Mouse (Mus musculus): ENCODE measurements around the gene Rbm4b. TPM values are rescaled to one million over a fixed set of nuclear protein-coding genes. Genes with fewer than 3 reads are reported as not detected.

Gene Rbm4b
- polyA plus RNA-seq (2016; fragmentation: Nextera tagmentation; extraction: Ambion mirVana), result 162 and 168 TPM in 2 replicates

DNA sequence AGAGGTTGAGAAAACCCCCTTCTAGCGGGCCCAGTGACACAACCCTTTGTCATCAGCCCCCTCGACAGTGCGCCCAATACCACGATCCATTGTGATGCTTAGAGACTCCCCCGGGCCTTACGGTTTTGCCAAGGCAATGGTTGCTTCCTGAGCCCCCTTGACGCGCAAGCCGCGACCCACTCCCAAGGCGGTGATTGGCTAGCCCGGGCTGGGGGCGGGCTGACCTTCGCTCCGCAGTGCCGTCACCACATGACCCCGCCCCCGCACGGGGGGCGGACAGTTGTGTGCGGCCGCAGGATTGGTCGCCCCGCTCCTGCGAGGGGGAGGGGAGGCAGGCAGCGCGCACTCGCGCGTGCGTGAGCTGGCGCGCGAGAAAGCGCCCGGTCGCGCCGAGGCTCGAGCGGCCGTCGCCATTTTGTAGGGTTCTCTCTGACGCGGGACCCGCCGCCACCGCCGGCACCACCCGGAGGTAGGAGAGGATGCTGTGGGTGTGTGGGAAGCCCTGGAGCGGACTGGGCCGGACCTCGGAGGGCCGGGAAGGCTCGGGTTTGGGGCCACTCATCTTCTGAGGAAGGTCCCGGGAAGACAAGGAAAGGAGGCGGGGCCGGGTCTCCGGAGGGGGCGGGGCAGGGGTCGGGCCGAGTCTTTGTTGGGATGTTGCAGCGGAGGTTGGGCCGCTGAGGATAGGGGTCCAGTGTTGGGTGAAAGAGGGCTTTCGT, at the start of gene Rbm4b:
Gene Rbm4b, plus strand, starts transcription at position 305 of the 719 bp plus-strand sequence.
- under 1% methylated on average over 65 of the region's 65 CpGs for WGBS
- Histone ChIP-seq H3K4me3 (peak within 1 kb of the TSS; percentile 69), H3K9me3 (no peaks in the 10 kb centered on the region), H3K27me3 (no peaks in the 10 kb centered on the region), H3K4me1 (peaks cover 27% of the 10 kb centered on the region), H3K36me3 (peaks cover 37% of the 10 kb centered on the region), H3K9ac (replicated peaks) (peak within 1 kb of the TSS; percentile 84), H3K4me2 (replicated peaks) (peak within 1 kb of the TSS; percentile 75), H3K27ac (replicated peaks) (peak within 1 kb of the TSS; percentile 97)
- peak; percentile 97 for ATAC-seq (ENCODE audit: low FRiP score, low read depth)

DNA sequence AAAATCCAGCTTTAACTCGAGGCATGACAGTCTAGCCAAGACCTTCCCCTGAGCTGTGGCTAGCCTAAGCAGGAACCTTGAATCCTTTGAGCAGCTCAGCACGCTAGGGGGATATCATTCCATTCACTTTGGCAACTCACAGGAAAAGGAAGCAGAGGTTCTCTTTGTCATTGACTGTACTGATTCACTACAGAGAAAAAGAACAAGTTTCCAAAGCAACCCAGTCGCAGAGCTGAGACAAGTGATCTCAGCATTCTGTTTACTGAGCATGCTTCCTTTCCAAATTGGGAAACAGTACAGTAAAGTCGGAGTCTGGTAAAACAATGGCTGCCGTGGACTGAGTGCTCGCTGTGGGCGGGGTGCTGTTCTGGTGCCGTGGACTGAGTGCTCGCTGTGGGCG, 47.5 kb upstream of the Rbm4b start:
- no peak overlapping the region for H3K4me3 ChIP-seq
- no peak overlapping the region for H3K27ac ChIP-seq (replicated peaks)
- H3K4me1 ChIP-seq, result peaks cover 20% of the 10 kb centered on the region
- no peaks in the 10 kb centered on the region for H3K36me3 ChIP-seq
- H3K4me2 ChIP-seq (replicated peaks), result no peak overlapping the region
- peaks cover 36% of the 10 kb centered on the region for H3K27me3 ChIP-seq
- no peaks in the 10 kb centered on the region for H3K9me3 ChIP-seq
- no peak overlapping the region for H3K9ac ChIP-seq (replicated peaks)
- 83% methylated on average over 10 of the region's 10 CpGs for WGBS
- no peak for ATAC-seq (ENCODE audit: low FRiP score, low read depth)

DNA sequence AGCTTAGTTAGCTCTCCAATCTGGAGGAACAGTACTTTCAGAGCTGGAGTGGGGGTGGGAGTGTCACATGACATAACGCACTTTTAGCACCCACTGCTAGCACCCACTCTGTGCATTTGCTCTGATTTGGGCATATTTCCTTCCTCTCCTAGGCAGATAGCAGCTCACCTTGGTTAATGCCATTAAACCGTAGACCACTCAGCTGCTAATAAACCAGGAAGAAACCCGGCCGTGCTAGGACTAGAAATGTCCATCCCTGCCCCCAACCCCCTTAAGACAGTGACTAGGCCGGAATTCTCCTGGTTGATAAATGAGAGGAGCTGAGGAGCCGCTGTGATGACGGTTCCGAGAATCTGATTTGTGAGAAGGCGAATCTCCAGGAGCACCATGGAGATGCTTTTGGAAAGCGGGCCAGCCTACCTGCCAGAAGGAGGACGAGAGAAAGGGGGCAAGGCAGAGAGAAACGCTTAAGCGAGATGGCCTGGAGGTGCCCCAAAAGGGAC, 45.1 kb upstream of the Rbm4b start, which contains the start of gene Sptbn2:
Gene Sptbn2, plus strand, starts transcription at position 70 of the 503 bp plus-strand sequence.
- Histone ChIP-seq H3K4me3 (peak within 1 kb of the TSS; percentile 71), H3K27ac (replicated peaks) (peak within 1 kb of the TSS; percentile 93), H3K4me2 (replicated peaks) (peak within 1 kb of the TSS; percentile 74), H3K27me3 (peaks cover 33% of the 10 kb centered on the region), H3K4me1 (peaks cover 33% of the 10 kb centered on the region), H3K9ac (replicated peaks) (peak within 1 kb of the TSS; percentile 86), H3K9me3 (no peaks in the 10 kb centered on the region), H3K36me3 (no peaks in the 10 kb centered on the region)
- WGBS, result 11% methylated on average over 13 of the region's 13 CpGs
- no peak for ATAC-seq (ENCODE audit: low FRiP score, low read depth)

DNA sequence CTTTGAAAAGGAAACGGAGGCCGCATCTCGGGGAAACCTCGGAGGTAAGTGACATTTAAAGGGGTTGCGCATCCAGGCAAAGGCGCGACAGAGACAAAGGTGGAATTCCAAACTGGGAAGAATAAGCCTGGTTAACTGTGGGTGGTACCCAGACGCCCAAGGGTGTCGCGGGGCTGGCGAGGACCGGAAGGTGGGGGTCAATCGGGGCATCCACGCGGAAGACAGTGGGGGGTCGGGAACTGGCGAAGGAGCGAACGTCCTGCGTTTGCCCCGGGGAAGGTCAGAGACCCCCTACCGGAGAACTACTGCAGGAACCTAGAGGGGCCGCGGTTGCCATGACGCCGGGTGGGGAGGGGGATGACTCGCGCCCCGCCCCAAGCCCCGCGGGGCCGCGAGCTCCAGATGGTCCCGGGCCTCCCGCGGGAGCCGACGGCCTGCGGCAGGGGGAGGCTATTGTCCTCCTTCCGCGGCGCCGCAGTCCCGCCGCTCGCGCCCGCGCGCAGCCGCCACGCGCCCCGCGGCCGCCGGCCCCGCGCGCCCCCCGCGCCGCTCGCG, 44.6 kb upstream of the Rbm4b start:
- H3K36me3 ChIP-seq, result no peaks in the 10 kb centered on the region
- H3K9ac ChIP-seq (replicated peaks), result peak overlapping the region; percentile 86
- peaks cover 33% of the 10 kb centered on the region for H3K27me3 ChIP-seq
- H3K4me2 ChIP-seq (replicated peaks), result peak overlapping the region; percentile 74
- no peaks in the 10 kb centered on the region for H3K9me3 ChIP-seq
- H3K27ac ChIP-seq (replicated peaks), result peak overlapping the region; percentile 93
- WGBS, result under 1% methylated on average over 26 of the region's 65 CpGs
- peaks cover 33% of the 10 kb centered on the region for H3K4me1 ChIP-seq
- peak overlapping the region; percentile 71 for H3K4me3 ChIP-seq
- ATAC-seq (ENCODE audit: low FRiP score, low read depth), result peak; percentile 83

DNA sequence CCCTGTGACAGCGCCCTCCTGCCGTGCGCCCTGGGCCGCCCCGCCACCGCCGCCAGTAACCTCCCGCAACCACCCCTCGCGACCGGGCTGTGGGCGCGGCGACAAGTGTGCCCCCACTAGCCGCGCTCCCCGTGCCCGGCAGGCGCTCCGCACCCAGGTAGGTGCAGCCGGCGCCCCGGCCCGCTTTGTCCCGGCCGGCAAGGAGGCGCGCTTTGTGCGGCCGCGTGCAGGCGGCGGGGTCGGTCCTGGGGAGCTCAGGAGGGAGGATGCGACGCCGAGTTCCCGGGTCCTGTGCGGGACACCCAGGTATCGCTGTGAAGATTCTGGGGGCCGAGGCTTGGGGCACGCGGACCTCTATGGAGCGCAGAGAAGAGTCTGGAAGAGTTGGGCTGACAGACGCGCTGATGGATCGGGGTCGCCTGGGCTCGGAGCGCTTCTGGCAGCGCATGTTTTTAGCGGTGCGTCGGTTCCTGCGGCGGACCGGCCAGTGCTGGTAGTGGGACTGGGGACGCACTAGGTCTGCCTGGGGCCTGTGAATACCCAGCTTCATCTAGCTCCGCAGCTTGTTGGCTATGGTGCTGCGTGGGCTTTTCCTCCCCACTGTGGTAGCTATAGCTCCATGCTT, 44.0 kb upstream of the Rbm4b start:
- whole genome bisulfite sequencing, result under 1% methylated on average over 53 of the region's 60 CpGs
- H3K36me3 ChIP-seq, result peaks cover 3% of the 10 kb centered on the region; the same call in 1 of the 2 replicates
- peaks cover 33% of the 10 kb centered on the region for H3K27me3 ChIP-seq

DNA sequence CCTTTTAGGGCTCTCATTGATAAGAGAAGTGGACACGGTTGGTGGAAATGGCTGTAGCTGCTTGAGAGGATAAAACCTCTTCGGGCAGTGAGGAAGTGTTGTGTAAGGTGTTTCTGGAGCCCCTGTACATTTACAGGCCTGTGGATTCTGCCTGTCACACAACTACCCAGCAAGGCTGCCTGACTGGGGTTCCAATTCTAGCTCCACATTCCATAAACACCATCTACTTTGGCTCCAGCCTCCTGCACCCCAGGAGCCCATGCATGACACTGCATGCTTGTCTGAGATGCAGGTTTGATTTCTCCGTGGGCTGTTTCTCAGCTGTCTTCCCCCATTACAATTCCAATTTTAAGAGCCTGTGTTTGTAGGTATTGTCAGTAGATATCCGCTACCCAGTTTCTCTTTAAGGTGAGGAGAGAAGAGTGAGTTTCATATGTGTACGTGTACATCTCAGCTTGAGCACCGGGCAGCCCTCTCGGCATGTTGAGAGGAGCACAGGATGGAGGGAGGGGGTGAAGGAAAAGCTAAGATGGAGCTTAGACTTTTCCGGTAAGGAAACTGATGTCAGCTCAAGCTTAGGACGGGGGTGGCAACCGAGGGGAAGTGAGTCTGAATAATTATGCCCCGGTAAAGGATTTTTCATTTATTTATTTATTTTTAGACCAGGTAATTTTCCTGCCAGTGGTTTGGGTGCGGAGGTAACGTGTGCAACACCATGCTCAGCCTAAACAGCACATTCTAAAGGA, 43.3 kb upstream of the Rbm4b start:
- no peaks in the 10 kb centered on the region for H3K9me3 ChIP-seq
- ATAC-seq (ENCODE audit: low FRiP score, low read depth), result no peak
- H3K4me3 ChIP-seq, result peak overlapping the region; percentile 71
- H3K9ac ChIP-seq (replicated peaks), result peak overlapping the region; percentile 86
- peak overlapping the region; percentile 93 for H3K27ac ChIP-seq (replicated peaks)
- peaks cover 3% of the 10 kb centered on the region; the same call in 1 of the 2 replicates for H3K36me3 ChIP-seq
- 30% methylated on average over 13 of the region's 13 CpGs for WGBS
- peaks cover 33% of the 10 kb centered on the region for H3K4me1 ChIP-seq
- H3K27me3 ChIP-seq, result peaks cover 30% of the 10 kb centered on the region
- peak overlapping the region; percentile 74 for H3K4me2 ChIP-seq (replicated peaks)

More for the DNA sequence above, 44.0 kb upstream of the Rbm4b start:
- peak overlapping the region; percentile 71 for H3K4me3 ChIP-seq
- peak overlapping the region; percentile 74 for H3K4me2 ChIP-seq (replicated peaks)
- peaks cover 33% of the 10 kb centered on the region for H3K4me1 ChIP-seq
- H3K9me3 ChIP-seq, result no peaks in the 10 kb centered on the region
- peak overlapping the region; percentile 93 for H3K27ac ChIP-seq (replicated peaks)
- ATAC-seq (ENCODE audit: low FRiP score, low read depth), result peak; percentile 67
- peak overlapping the region; percentile 86 for H3K9ac ChIP-seq (replicated peaks)

DNA sequence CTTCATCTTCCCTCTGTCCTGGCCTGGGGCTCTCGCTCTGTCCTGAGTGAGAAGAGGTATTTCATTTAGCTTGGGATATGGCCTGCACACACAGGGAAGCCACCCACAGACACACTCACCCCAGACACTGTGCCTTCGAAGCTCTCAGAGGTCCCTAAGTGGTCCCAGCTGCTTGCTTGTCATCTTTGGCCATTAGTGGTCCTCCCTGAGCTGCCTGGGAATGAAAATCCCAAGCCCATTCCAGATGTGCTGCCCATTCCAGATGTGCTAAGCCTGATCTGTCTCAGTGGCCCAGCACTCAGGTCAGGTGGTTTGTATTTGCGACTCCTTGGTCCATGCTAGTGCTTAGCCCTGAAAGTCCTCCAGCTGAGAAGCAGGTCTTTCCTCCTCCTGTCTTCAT, 42.4 kb upstream of the Rbm4b start:
- peaks cover 27% of the 10 kb centered on the region for H3K27me3 ChIP-seq

DNA sequence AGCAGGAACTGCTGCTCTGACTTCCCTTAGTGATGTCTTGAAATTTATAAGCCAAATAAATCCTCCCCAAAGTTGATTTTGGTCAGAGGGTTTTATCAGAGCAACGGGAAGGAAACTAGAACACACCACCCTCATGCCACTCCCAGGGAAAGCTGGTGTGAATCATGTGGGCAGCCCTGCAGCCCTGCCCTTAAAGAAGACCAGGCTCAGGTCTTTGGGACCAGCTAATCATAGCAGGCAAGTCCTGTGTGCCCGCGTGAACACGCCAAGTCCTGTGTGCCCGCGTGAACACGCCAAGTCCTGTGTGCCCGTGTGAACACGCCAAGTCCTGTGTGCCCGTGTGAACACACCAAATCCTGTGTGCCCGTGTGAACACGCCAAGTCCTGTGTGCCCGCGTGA, 39.5 kb upstream of the Rbm4b start:
- ATAC-seq (ENCODE audit: low FRiP score, low read depth), result no peak
- H3K4me2 ChIP-seq (replicated peaks), result no peak overlapping the region
- WGBS, result 97% methylated on average over 14 of the region's 14 CpGs
- no peak overlapping the region for H3K4me3 ChIP-seq
- peaks cover 50% of the 10 kb centered on the region for H3K4me1 ChIP-seq
- H3K36me3 ChIP-seq, result peaks cover 27% of the 10 kb centered on the region
- H3K9ac ChIP-seq (replicated peaks), result no peak overlapping the region
- H3K27me3 ChIP-seq, result peaks cover 24% of the 10 kb centered on the region
- no peaks in the 10 kb centered on the region for H3K9me3 ChIP-seq
- no peak overlapping the region for H3K27ac ChIP-seq (replicated peaks)

More for the DNA sequence above, 42.4 kb upstream of the Rbm4b start:
- Histone ChIP-seq H3K9ac (replicated peaks) (peak overlapping the region; percentile 86; the same call in 1 of the 2 replicates), H3K4me2 (replicated peaks) (peak overlapping the region; percentile 74), H3K9me3 (no peaks in the 10 kb centered on the region), H3K4me1 (peaks cover 40% of the 10 kb centered on the region), H3K36me3 (peaks cover 3% of the 10 kb centered on the region; the same call in 1 of the 2 replicates), H3K27ac (replicated peaks) (no peak overlapping the region), H3K4me3 (peak overlapping the region; percentile 71)
- ATAC-seq (ENCODE audit: low FRiP score, low read depth), result no peak
- 55% methylated on average over 3 of the region's 3 CpGs for WGBS

DNA sequence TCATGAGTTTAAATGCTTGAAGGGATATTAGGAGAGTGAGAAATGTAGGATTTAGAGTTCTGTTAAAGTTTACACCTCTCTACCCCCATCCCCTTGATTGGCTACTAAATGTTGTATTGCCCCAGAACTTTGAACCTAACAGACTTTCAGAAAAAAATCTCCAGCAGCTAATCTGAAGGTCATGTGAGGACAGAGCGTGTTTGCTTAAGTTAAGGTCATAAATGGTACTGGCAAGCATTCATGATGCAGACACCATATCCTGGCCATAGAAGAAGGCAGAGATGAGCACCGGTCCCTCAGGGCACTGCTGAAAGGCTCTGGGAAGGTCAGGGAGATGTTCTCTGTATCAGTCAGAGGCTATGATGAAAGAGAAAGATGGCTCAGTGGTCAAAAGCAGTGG, 39.0 kb upstream of the Rbm4b start:
- Histone ChIP-seq H3K9me3 (no peaks in the 10 kb centered on the region), H3K4me1 (peaks cover 50% of the 10 kb centered on the region), H3K4me2 (replicated peaks) (no peak overlapping the region), H3K36me3 (peaks cover 31% of the 10 kb centered on the region), H3K27me3 (peaks cover 24% of the 10 kb centered on the region), H3K27ac (replicated peaks) (no peak overlapping the region), H3K9ac (replicated peaks) (no peak overlapping the region), H3K4me3 (no peak overlapping the region)
- no peak for ATAC-seq (ENCODE audit: low FRiP score, low read depth)
- 99% methylated on average over 2 of the region's 2 CpGs for WGBS

DNA sequence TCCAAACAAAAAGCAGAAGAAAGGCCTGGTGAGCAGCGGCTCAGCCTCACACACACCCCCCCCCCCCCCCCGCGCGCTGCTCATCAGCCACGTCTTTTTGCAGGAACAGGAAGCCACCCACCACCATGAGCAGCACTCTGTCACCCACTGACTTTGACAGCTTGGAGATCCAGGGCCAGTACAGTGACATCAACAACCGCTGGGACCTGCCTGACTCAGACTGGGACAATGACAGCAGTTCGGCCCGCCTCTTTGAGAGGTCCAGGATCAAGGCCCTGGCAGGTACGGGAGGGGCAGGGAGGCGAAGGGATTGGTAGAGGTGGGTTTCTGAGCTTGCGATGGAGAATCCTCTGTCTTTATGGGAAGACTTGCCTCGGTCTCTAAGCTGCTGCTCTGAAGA, 37.6 kb upstream of the Rbm4b start:
- WGBS, result 26% methylated on average over 9 of the region's 12 CpGs
- H3K4me3 ChIP-seq, result no peak overlapping the region
- peaks cover 31% of the 10 kb centered on the region for H3K36me3 ChIP-seq
- no peaks in the 10 kb centered on the region for H3K9me3 ChIP-seq
- H3K4me2 ChIP-seq (replicated peaks), result no peak overlapping the region
- no peak for ATAC-seq (ENCODE audit: low FRiP score, low read depth)
- H3K4me1 ChIP-seq, result peaks cover 37% of the 10 kb centered on the region
- H3K27ac ChIP-seq (replicated peaks), result no peak overlapping the region
- peaks cover 14% of the 10 kb centered on the region for H3K27me3 ChIP-seq
- H3K9ac ChIP-seq (replicated peaks), result no peak overlapping the region

DNA sequence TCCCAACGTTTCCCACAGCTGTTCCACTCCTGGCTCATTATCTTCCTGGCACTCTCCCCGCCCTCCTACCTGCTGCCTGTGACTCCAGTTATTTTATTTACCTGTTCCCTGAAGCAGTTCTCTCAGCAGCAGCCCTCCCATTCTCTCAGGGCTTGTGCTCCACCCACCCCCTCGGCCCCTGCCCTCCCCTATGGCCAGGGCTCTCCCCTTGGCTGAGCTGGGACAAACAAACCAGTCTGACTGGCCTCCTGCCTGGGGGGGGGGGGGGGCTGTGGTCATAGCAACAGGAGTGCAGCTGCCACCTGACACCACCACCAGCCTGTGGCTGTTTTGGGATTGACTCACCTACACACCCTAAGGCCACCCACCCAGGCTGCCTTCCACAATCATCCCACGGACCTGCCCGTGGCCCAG, 36.9 kb upstream of the Rbm4b start:
- Histone ChIP-seq H3K4me2 (replicated peaks) (no peak overlapping the region), H3K27ac (replicated peaks) (no peak overlapping the region), H3K36me3 (peaks cover 37% of the 10 kb centered on the region), H3K27me3 (peaks cover 8% of the 10 kb centered on the region), H3K9me3 (no peaks in the 10 kb centered on the region), H3K4me3 (no peak overlapping the region), H3K4me1 (peaks cover 31% of the 10 kb centered on the region), H3K9ac (replicated peaks) (no peak overlapping the region)
- 22% methylated on average over 5 of the region's 5 CpGs for WGBS
- ATAC-seq (ENCODE audit: low FRiP score, low read depth), result no peak
